In the genomic region with DNA sequence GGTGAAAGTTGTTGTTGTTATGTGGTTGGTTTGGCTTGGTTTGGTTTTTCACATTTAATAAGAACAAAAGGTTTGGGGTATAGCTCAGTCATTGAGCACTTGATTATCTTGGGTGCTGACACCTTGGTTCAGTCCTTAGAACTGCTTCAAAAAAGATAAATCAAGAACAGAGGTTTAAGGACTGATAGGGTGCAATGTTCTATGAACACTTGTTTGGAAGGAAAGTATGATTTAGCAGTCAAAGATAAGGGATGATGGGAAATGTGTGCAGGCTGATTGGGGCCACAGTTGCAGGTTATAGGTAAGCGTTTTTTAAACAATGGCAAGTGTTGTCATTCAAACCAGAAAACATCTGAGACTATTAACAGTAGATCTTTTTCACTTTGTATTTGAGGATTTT, we compare ENCODE assay signal across 13 mouse cellular contexts. TPM values are rescaled to one million over a fixed set of nuclear protein-coding genes. Genes with fewer than 3 reads are reported as not detected.
DNase-seq lines count a peak whose midpoint lies in the region; ATAC-seq lines count a peak whose summit lies in the region.
"Had no signal": no experiment of that assay in that cellular context is flagged by ENCODE, and none has a peak within 500 bp of the region (broad histone marks: within the 10 kb centered on the region; RNA-seq: fewer than 3 reads in every experiment).

No protein-coding gene starts in this region.

- H3K9ac ChIP-seq in kidney, embryonic 15.5 days: no peak overlapping the region
- H3K9ac ChIP-seq in embryonic facial prominence, embryonic 12.5 days: no peak overlapping the region
- no peak overlapping the region for H3K9ac ChIP-seq in liver, embryonic 13.5 days
- no peak overlapping the region for H3K9ac ChIP-seq in intestine, embryonic 15.5 days
- H3K9ac ChIP-seq: lung, embryonic 15.5 days had no signal

- no peak overlapping the region for H3K4me3 ChIP-seq in kidney, embryonic 15.5 days (replicated peaks)
- no peak overlapping the region for H3K4me3 ChIP-seq in embryonic facial prominence, embryonic 12.5 days
- H3K4me3 ChIP-seq in liver, embryonic 13.5 days (replicated peaks): no peak overlapping the region
- no peak overlapping the region for H3K4me3 ChIP-seq in intestine, embryonic 15.5 days (replicated peaks)
- H3K4me3 ChIP-seq: lung, embryonic 15.5 days; megakaryocyte, embryonic 14.5 days had no signal

- H3K27me3 ChIP-seq in kidney, embryonic 15.5 days: no peaks in the 10 kb centered on the region
- no peaks in the 10 kb centered on the region for H3K27me3 ChIP-seq in embryonic facial prominence, embryonic 12.5 days
- no peaks in the 10 kb centered on the region for H3K27me3 ChIP-seq in liver, embryonic 13.5 days
- H3K27me3 ChIP-seq in intestine, embryonic 15.5 days (replicated peaks): no peaks in the 10 kb centered on the region
- H3K27me3 ChIP-seq: CH12.LX; lung, embryonic 15.5 days; megakaryocyte, embryonic 14.5 days had no signal

- H3K36me3 ChIP-seq in kidney, embryonic 15.5 days: peaks cover 11% of the 10 kb centered on the region
- H3K36me3 ChIP-seq in embryonic facial prominence, embryonic 12.5 days: 0 out of 2 replicates have a peak, but pooled peaks cover 3% of the 10 kb centered on the region
- 0 out of 2 replicates have a peak, but pooled peaks cover 3% of the 10 kb centered on the region for H3K36me3 ChIP-seq in liver, embryonic 13.5 days
- H3K36me3 ChIP-seq in intestine, embryonic 15.5 days: no peaks in the 10 kb centered on the region
- H3K36me3 ChIP-seq: lung, embryonic 15.5 days had no signal

- H3K4me2 ChIP-seq in kidney, embryonic 15.5 days: no peak overlapping the region
- no peak overlapping the region for H3K4me2 ChIP-seq in embryonic facial prominence, embryonic 12.5 days (replicated peaks)
- H3K4me2 ChIP-seq in liver, embryonic 13.5 days: no peak overlapping the region
- H3K4me2 ChIP-seq in intestine, embryonic 15.5 days (replicated peaks): no peak overlapping the region
- H3K4me2 ChIP-seq: lung, embryonic 15.5 days had no signal

- peaks cover 28% of the 10 kb centered on the region for H3K4me1 ChIP-seq in kidney, embryonic 15.5 days
- H3K4me1 ChIP-seq in embryonic facial prominence, embryonic 12.5 days: peaks cover 27% of the 10 kb centered on the region
- H3K4me1 ChIP-seq in liver, embryonic 13.5 days (replicated peaks): peaks cover 39% of the 10 kb centered on the region
- H3K4me1 ChIP-seq in intestine, embryonic 15.5 days (replicated peaks): peaks cover 12% of the 10 kb centered on the region; the same call in 1 of the 2 replicates

- intact Hi-C loops in left cerebral cortex, postnatal 4 days (cut with DNase I): no loop called here

- ATAC-seq in kidney, embryonic 15.5 days (replicated peaks; ENCODE audit: low FRiP score): no peak
- no peak for ATAC-seq in embryonic facial prominence, embryonic 12.5 days (ENCODE audit: insufficient number of reproducible peaks, insufficient read depth, low FRiP score, low TSS enrichment)
- ATAC-seq in liver, embryonic 13.5 days (ENCODE audit: low read depth): peak; percentile 77
- no peak; the same call in 1 of the 2 replicates for ATAC-seq in intestine, embryonic 15.5 days

- H3K9me3 ChIP-seq in kidney, embryonic 15.5 days (replicated peaks): no peaks in the 10 kb centered on the region
- no peaks in the 10 kb centered on the region for H3K9me3 ChIP-seq in embryonic facial prominence, embryonic 12.5 days
- H3K9me3 ChIP-seq in liver, embryonic 13.5 days (replicated peaks): no peaks in the 10 kb centered on the region
- no peaks in the 10 kb centered on the region for H3K9me3 ChIP-seq in intestine, embryonic 15.5 days
- H3K9me3 ChIP-seq: lung, embryonic 15.5 days; megakaryocyte, embryonic 14.5 days had no signal

- WGBS in kidney, embryonic 15.5 days: 64% methylated on average over 1 of the region's 1 CpGs
- 57% methylated on average over 1 of the region's 1 CpGs for WGBS in embryonic facial prominence, embryonic 12.5 days
- 17% methylated on average over 1 of the region's 1 CpGs for WGBS in liver, embryonic 13.5 days (ENCODE audit: insufficient replicate concordance)
- WGBS in intestine, embryonic 15.5 days: 56% methylated on average over 1 of the region's 1 CpGs

- DNase-seq in kidney, postnatal 14 days: no peak
- peak; percentile 21 for DNase-seq in Muller cell, postnatal 12 days (ENCODE audit: inconsistent ontology term)
- DNase-seq in liver, embryonic 13.5 days: peak; percentile 28
- DNase-seq in left cerebral cortex, postnatal 4 days: no peak
- DNase-seq: adrenal gland, postnatal 14 days; cerebellum, postnatal 36 days had no signal

- peak overlapping the region; percentile 87 for H3K27ac ChIP-seq in kidney, embryonic 15.5 days
- peak overlapping the region; percentile 78 for H3K27ac ChIP-seq in embryonic facial prominence, embryonic 12.5 days
- no peak overlapping the region; the same call in 1 of the 2 replicates for H3K27ac ChIP-seq in liver, embryonic 13.5 days
- no peak overlapping the region for H3K27ac ChIP-seq in intestine, embryonic 15.5 days
- H3K27ac ChIP-seq: lung, embryonic 15.5 days had no signal

RNA-seq across cellular contexts. Expression of gene Cbfa2t2, which starts 17.8 kb away (rescaled TPM):
- polyA plus RNA-seq in kidney, embryonic 15.5 days (2015; fragmentation: Nextera tagmentation; extraction: Ambion mirVana): 38.8 and 46.0 TPM in 2 replicates
- polyA plus RNA-seq in embryonic facial prominence, embryonic 12.5 days (2016; fragmentation: Nextera tagmentation; extraction: Ambion mirVana): 58.8 and 65.3 TPM in 2 replicates
- polyA plus RNA-seq in liver, embryonic 13.5 days (2015; fragmentation: Nextera tagmentation; extraction: Ambion mirVana): 8.4 and 9.6 TPM in 2 replicates
- total RNA-seq in left cerebral cortex, postnatal 4 days (2021): 10 to 100 TPM; 48.3 to 55.2 TPM
- polyA plus RNA-seq in intestine, embryonic 15.5 days (2015; fragmentation: Nextera tagmentation; extraction: Ambion mirVana): 25.4 and 26.3 TPM in 2 replicates

RNA-seq across cellular contexts. Expression of gene Snta1, which starts 46.2 kb away (rescaled TPM):
- polyA plus RNA-seq in kidney, embryonic 15.5 days (2015; fragmentation: Nextera tagmentation; extraction: Ambion mirVana): 12.0 and 12.7 TPM in 2 replicates
- polyA plus RNA-seq in embryonic facial prominence, embryonic 12.5 days (2016; fragmentation: Nextera tagmentation; extraction: Ambion mirVana): 9.2 and 9.9 TPM in 2 replicates
- 1.7 and 2.0 TPM in 2 replicates for polyA plus RNA-seq in liver, embryonic 13.5 days (2015; fragmentation: Nextera tagmentation; extraction: Ambion mirVana)
- 10 to 100 TPM; 21.7 to 22.2 TPM for total RNA-seq in left cerebral cortex, postnatal 4 days (2021)
- polyA plus RNA-seq in intestine, embryonic 15.5 days (2015; fragmentation: Nextera tagmentation; extraction: Ambion mirVana): 4.6 and 5.0 TPM in 2 replicates
- total RNA-seq: CH12.LX; granulocyte monocyte progenitor cell, adult 5-6 weeks had no signal

Comparison
In these comparisons a context has a peak if more than half of its experiments do, and no peak if none do; other contexts are left out.
1. H3K27ac ChIP-seq: peak in kidney, embryonic 15.5 days (single experiment) and embryonic facial prominence, embryonic 12.5 days (single experiment); none in liver, embryonic 13.5 days (single experiment) and intestine, embryonic 15.5 days (single experiment).
2. DNase-seq: peak in Muller cell, postnatal 12 days (single experiment) and liver, embryonic 13.5 days (single experiment); none in kidney, postnatal 14 days (single experiment) and left cerebral cortex, postnatal 4 days (single experiment).